Mouse (Mus musculus) cerebellum, adult 2 months (tissue): ENCODE results near the gene Tm2d3.

Source experiments
- CTCF ChIP-seq: fragments of 200-500 bp; IDR thresholded peaks from 2 replicates; pipeline ENCODE4 v1.5.1; 2011; ENCODE audit warnings: low read depth, mild to moderate bottlenecking, control low read depth, low read length, moderate library complexity, borderline replicate concordance; ENCODE audit not compliant: insufficient read depth
- POLR2A ChIP-seq: fragments of 200-500 bp; IDR thresholded peaks from 2 replicates; pipeline ENCODE4 v1.6.1; 2011; ENCODE audit warnings: low read length, control low read depth, borderline replicate concordance; ENCODE audit not compliant: insufficient read depth

GRCm38 (mm10) chr7:65663225-65663790, 27.7 kb upstream of the Tm2d3 start:
- TF ChIP-seq CTCF, result no peak
- TF ChIP-seq POLR2A, result no peak
